Mouse (Mus musculus) c-Kit-positive CD71-positive TER-119-positive erythroid progenitor cells, embryonic 14.5 days (primary cell): ENCODE results near the gene Tfr2.

Source experiments
- DNase-seq: peaks from one replicate; pipeline ENCODE4 v3.0.0-alpha.2; 2013; ENCODE audit warnings: low spot score

The Tfr2 gene

GRCm38 (mm10) chr5:137623937-137624530 is 54.4 kb downstream of the Tfr2 start:
- DNase-seq, result no peak

GRCm38 (mm10) chr5:137627991-137628390 is 58.4 kb downstream of the Tfr2 start:
- no peak for DNase-seq

GRCm38 (mm10) chr5:137628498-137629305 is 59.1 kb downstream of the Tfr2 start, which contains the start of the genes Fbxo24, Lrch4 and Gm20605:
Fbxo24 (minus strand) TSS chr5:137629002.
Lrch4 (plus strand) TSS chr5:137629121.
Gm20605 (plus strand) TSS chr5:137629175.
- peak; percentile 99 for DNase-seq

- no peak for DNase-seq
These were observed 59.7 kb downstream of the Tfr2 start for GRCm38 (mm10) chr5:137629306-137629721.

- no peak for DNase-seq
These were observed 60.4 kb downstream of the Tfr2 start for GRCm38 (mm10) chr5:137629906-137630545.

- no peak for DNase-seq
These were observed 61.0 kb downstream of the Tfr2 start for GRCm38 (mm10) chr5:137630602-137631001.

GRCm38 (mm10) chr5:137631171-137631570 is 61.5 kb downstream of the Tfr2 start:
- DNase-seq, result no peak

- no peak for DNase-seq
These were observed 62.0 kb downstream of the Tfr2 start for GRCm38 (mm10) chr5:137631591-137631990.

- DNase-seq, result no peak
These were observed 63.9 kb downstream of the Tfr2 start for GRCm38 (mm10) chr5:137633397-137634084.
